Mouse (Mus musculus): ENCODE data around the gene Ankrd1. TPM values are rescaled to one million over a fixed set of nuclear protein-coding genes. Genes with fewer than 3 reads are reported as not detected.
A peak's percentile ranks its signal among the peaks of the same experiment; 100 is the strongest.

Ankrd1 gene
- polyA plus RNA-seq, 1 experiment = not detected

DNA sequence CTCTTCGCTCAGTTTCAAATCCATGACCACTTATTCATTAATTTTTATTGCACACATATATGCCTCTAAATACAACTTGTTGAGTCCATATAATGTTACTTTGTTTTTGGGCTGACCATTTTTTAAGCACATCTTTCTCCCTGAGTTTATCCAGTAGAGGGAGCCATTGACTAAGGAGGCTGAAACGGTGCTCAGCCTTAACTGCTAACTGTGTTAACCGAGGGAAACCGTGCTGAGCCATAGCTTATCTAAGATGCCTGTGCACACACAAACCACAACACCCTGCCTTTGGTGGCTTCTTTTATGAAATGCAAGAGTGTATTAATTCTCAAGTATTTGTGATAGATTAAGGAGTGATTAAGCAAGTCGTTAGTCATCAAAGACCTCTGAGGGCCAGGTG, 29.1 kb downstream of the Ankrd1 start:
- H3K4me1 ChIP-seq (ENCODE audit: control insufficient read depth, insufficient read depth, insufficient read length, low read length) = no peaks in the 10 kb centered on the region
- TF ChIP-seq POLR2A (IDR thresholded peaks at IDR 0.05; ENCODE audit: low read depth, low read length) (no peak), CTCF (IDR thresholded peaks at IDR 0.05; ENCODE audit: extremely low read depth, insufficient read length, insufficient replicate concordance, low read depth, low read length) (no peak)
- WGBS = 35% methylated on average over 5 of the region's 5 CpGs
- no peaks in the 10 kb centered on the region for H3K27me3 ChIP-seq (ENCODE audit: control insufficient read depth, insufficient read depth, low read length)
- H3K27ac ChIP-seq (ENCODE audit: insufficient read depth, low read depth, low read length) = no peak overlapping the region
- peaks cover 19% of the 10 kb centered on the region for H3K36me3 ChIP-seq (ENCODE audit: control insufficient read depth, insufficient read depth, low read length)
- no peak overlapping the region for H3K4me3 ChIP-seq (ENCODE audit: low read depth, low read length)

DNA sequence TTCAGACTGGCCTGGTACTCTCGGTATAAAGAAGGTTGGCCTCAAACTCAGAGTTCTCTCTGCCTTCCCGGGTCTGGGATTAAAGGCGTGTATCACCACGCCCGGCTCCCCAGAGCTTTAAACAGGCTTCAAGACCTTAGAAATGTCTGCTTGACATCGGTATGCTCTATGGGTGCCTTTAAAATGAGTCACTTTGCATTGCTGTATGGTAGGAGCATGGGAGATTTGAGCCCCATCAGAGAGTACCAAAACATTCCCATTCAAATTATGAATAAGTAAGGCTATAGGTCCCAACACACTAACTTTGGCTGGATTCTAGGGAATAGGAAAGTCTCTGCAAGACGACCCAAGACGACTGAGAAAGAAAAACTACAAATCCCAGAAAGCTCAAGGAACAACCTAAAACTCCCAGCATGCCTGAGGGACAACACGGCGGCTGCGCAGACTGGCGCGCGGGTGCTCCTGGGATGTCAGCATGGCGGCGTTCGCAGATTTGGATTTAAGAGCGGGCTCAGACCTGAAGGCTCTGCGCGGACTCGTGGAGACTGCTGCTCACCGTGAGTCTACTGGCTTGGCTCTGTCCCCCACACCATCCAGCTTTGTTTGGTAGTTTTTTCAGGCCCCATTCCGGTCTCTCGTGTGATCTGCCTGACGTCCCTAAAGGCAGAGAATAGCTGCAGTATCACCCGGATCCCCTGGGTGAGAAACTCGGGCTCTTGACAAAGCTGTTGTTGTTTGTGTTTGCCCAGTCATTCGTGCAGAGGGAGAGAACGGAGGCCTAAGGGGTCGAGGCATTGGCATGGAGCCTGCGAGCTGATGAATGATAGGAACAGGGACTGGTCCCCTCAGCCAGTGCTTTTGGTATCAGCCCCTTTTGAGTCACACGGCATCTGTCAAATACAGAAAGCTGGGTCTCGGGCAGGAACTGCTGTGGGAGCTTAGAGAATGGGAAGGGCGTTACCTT, 36.4 kb downstream of the Ankrd1 start, which contains the start of gene Rpp30:
Rpp30 (plus strand) TSS at position 455 of the 964 bp plus-strand sequence.
- peak within 1 kb of the TSS; percentile 84 for H3K4me3 ChIP-seq (ENCODE audit: low read depth, low read length)
- 0 out of 2 replicates have a peak, but pooled peaks cover 2% of the 10 kb centered on the region for H3K4me1 ChIP-seq (ENCODE audit: control insufficient read depth, insufficient read depth, insufficient read length, low read length)
- H3K27ac ChIP-seq (ENCODE audit: insufficient read depth, low read depth, low read length) = peak within 1 kb of the TSS; percentile 32; the same call in 1 of the 2 replicates
- H3K27me3 ChIP-seq (ENCODE audit: control insufficient read depth, insufficient read depth, low read length) = no peaks in the 10 kb centered on the region
- no peak; the same call in 1 of the 2 replicates for TF ChIP-seq POLR2A (IDR thresholded peaks at IDR 0.05; ENCODE audit: low read depth, low read length)
- TF ChIP-seq CTCF (IDR thresholded peaks at IDR 0.05; ENCODE audit: extremely low read depth, insufficient read length, insufficient replicate concordance, low read depth, low read length) = no peak
- WGBS = 1% methylated on average over 34 of the region's 34 CpGs
- H3K36me3 ChIP-seq (ENCODE audit: control insufficient read depth, insufficient read depth, low read length) = peaks cover 2% of the 10 kb centered on the region; the same call in 1 of the 2 replicates

DNA sequence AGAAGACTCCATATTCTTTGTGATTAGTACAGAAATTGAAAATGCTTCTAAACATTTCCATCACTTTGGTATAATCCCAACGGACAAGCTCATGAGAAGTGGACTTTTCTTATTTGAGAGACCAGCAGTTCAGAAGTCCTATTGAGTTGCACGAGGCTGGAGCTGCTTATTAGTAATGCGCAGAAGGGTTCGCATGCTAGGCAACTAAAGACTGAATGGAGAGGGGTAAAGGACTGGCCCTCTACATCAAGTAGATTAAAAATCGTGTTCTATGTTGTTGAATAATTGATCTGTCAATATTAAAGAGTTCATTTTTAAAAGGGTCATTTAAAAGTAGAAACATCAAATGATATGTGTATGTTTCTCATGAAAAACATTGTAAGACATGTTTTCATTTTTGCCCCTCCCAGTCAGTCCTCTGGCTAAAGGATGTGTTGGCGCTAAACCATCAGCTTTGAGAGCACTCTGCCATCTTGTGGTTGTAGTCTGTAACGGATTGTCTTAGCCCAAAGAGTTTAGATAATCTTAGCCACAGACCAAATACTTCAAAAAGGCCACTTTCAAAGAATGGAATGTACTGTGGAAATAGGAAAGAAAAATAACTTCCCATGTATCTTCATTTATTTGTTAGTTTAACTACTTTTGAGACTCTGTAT, 37.2 kb downstream of the Ankrd1 start:
- H3K4me3 ChIP-seq (ENCODE audit: low read depth, low read length) = peak overlapping the region; percentile 54
- no peak overlapping the region for H3K27ac ChIP-seq (ENCODE audit: insufficient read depth, low read depth, low read length)
- TF ChIP-seq CTCF (IDR thresholded peaks at IDR 0.05; ENCODE audit: extremely low read depth, insufficient read length, insufficient replicate concordance, low read depth, low read length) (no peak), POLR2A (IDR thresholded peaks at IDR 0.05; ENCODE audit: low read depth, low read length) (no peak)
- H3K36me3 ChIP-seq (ENCODE audit: control insufficient read depth, insufficient read depth, low read length) = no peaks in the 10 kb centered on the region
- H3K27me3 ChIP-seq (ENCODE audit: control insufficient read depth, insufficient read depth, low read length) = no peaks in the 10 kb centered on the region
- 50% methylated on average over 7 of the region's 7 CpGs for WGBS
- 0 out of 2 replicates have a peak, but pooled peaks cover 2% of the 10 kb centered on the region for H3K4me1 ChIP-seq (ENCODE audit: control insufficient read depth, insufficient read depth, insufficient read length, low read length)

DNA sequence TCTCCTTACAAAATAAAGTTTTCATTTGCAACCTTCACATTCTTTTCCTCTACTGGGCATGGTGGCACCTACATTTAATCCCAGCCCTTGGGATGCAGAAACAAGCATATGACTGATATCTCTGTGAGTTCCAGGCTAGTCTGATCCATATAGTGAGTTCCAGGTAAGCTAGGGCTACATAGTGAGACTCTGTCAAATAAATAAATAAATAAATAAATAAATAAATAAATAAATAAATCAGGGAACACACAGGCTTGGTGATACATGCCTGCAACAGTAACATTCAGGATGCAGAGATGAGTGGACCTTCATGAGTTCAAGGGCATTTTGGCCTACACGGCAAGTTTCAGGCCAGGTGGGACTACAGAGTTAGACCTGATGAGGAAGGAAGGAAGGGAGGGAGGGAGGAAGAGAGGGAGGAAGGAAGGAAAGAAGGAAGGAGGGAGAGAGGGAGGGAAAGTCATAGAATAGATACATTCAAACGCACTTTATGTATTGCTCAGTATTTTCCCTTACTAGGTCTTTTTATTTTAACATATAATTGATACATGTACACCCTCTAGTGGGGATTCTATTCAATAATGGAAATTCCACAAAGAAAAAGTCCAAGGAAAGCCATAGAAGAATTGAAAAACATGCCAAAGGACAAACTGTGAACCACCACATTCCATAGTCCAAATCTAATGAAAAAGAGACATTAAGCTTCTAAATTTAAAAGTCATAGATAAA, 56.9 kb downstream of the Ankrd1 start:
- Histone ChIP-seq H3K36me3 (ENCODE audit: control insufficient read depth, insufficient read depth, low read length) (no peaks in the 10 kb centered on the region), H3K4me3 (ENCODE audit: low read depth, low read length) (no peak overlapping the region), H3K27me3 (ENCODE audit: control insufficient read depth, insufficient read depth, low read length) (no peaks in the 10 kb centered on the region), H3K27ac (ENCODE audit: insufficient read depth, low read depth, low read length) (no peak overlapping the region), H3K4me1 (ENCODE audit: control insufficient read depth, insufficient read depth, insufficient read length, low read length) (no peaks in the 10 kb centered on the region)
- TF ChIP-seq POLR2A (IDR thresholded peaks at IDR 0.05; ENCODE audit: low read depth, low read length) (no peak), CTCF (IDR thresholded peaks at IDR 0.05; ENCODE audit: extremely low read depth, insufficient read length, insufficient replicate concordance, low read depth, low read length) (no peak)
- WGBS = 51% methylated on average over 2 of the region's 2 CpGs

Other genes starting within 250 kb of the Ankrd1 start
- gene Htr7, start 62.6 kb downstream of the Ankrd1 start, polyA plus RNA-seq (2012; rRNA removed) = 0.15 and 0.46 TPM in 2 replicates
- 0.32 and 0.44 TPM in 2 replicates for gene Rpp30, start 36.4 kb downstream of the Ankrd1 start, polyA plus RNA-seq (2012; rRNA removed)
- gene Pcgf5, start 228.2 kb upstream of the Ankrd1 start, polyA plus RNA-seq (2012; rRNA removed) = 2.3 and 6.4 TPM in 2 replicates

Data from small intestine, adult 2 months (tissue).